Mouse (Mus musculus): ENCODE data around the gene Hoxa7.

- TF ChIP-seq POLR2A (IDR thresholded peaks at IDR 0.05; ENCODE audit: borderline replicate concordance, extremely low read depth, insufficient read depth, insufficient read length, poor library complexity, severe bottlenecking) = no peak
- no peak for TF ChIP-seq CTCF (IDR thresholded peaks at IDR 0.05; ENCODE audit: borderline replicate concordance, extremely low read depth, insufficient read depth, insufficient read length)
These were observed 2.9 kb downstream of the Hoxa7 start for GRCm38 (mm10) chr6:52218643-52219215.
